Mouse (Mus musculus) activated CD4-positive, CD25-positive, alpha-beta regulatory T cell (primary cell): ENCODE results near the gene Spo11. TPM values are rescaled to one million over a fixed set of nuclear protein-coding genes. Genes with fewer than 3 reads are reported as not detected.

Source experiments
- polyA plus RNA-seq, 2 experiments: library from polyadenylated mRNA; unstranded; fragments of 100-300 nt; shearing (Covaris generic); gene quantifications; one replicate each; pipeline ENCODE4 v1.2.1; 2017

Spo11 gene
- polyA plus RNA-seq, result 10 to 100 TPM in 1 of 2 experiments, 1 to 10 TPM in 1; 4.3 to 13.1 TPM

DNA sequence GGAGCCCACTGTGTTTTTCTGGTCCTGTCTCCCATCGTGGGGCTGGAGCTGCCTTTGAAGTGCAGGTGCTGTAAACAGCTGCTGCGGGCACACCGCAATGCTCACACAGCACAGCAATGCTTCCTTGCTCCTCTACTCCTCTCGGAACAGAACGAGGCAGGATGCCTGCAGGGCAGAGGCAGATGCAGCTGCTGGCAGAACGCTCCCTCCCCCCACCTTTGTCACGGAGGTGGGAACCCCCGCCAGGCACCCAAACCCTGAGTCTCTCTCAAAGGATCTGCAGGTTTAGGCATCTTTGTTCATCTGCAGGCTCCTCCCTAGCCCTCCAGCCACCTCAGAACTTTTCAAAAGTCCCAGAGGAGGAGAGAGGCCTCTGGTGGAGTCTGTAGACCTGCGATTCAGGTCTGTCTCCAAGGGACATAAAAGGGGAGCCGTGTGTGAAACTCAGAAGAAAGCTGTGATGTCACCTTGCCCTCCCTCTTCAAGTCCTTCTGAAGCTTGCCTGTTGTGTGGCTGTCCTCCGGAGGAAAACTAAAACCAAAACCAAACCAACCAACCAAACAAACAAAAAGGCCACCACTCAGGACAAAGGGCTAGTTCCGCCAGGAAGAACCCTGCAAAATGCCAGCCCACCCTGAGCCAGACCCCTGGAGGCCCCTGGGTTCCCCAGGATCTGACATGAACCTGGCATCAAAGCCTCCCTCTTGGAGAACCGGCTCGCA is at the start of gene Spo11:
Gene Spo11 (plus strand): TSS at position 292 of the 722 bp plus-strand sequence.

GRCm38 (mm10) chr2:172940003-172940798 is 37.3 kb upstream of the Spo11 start, which contains the start of gene Bmp7:
Gene Bmp7 (minus strand): TSS chr2:172940321.

GRCm38 (mm10) chr2:172999630-173000284 is 22.3 kb downstream of the Spo11 start, which contains the start of gene Rae1:
Gene Rae1 (plus strand): TSS chr2:173000117.

GRCm38 (mm10) chr2:173020430-173020829 is 42.9 kb downstream of the Spo11 start, which contains the start of gene Rbm38:
Gene Rbm38 (plus strand): TSS chr2:173020498.

Other genes with a start within 250 kb of the Spo11 start
- gene Bmp7, start 37.4 kb upstream of the Spo11 start, polyA plus RNA-seq, result 10 to 100 TPM; 13.3 to 54.0 TPM
- gene Rae1, start 22.4 kb downstream of the Spo11 start, polyA plus RNA-seq, result 100 to 1,000 TPM; 119 to 138 TPM
- 10 to 100 TPM; 64.5 to 80.3 TPM for gene Rbm38, start 42.8 kb downstream of the Spo11 start, polyA plus RNA-seq
- under 1 TPM in 1 of 2 experiments, not detected in 1; 0.37 TPM for gene Ctcfl, start 141.8 kb downstream of the Spo11 start, polyA plus RNA-seq
- gene Pck1, start 175.3 kb downstream of the Spo11 start, polyA plus RNA-seq, result 1 to 10 TPM in 1 of 2 experiments, not detected in 1; 1.4 TPM
- gene Zbp1, start 241.2 kb downstream of the Spo11 start, polyA plus RNA-seq, result 100 to 1,000 TPM; 321 to 328 TPM